Mouse (Mus musculus): ENCODE results near the gene Apoc4. TPM values are rescaled to one million over a fixed set of nuclear protein-coding genes. Genes with fewer than 3 reads are reported as not detected.

Gene Apoc4
- total RNA-seq, 2 experiments from 2014 or later, result not detected

DNA sequence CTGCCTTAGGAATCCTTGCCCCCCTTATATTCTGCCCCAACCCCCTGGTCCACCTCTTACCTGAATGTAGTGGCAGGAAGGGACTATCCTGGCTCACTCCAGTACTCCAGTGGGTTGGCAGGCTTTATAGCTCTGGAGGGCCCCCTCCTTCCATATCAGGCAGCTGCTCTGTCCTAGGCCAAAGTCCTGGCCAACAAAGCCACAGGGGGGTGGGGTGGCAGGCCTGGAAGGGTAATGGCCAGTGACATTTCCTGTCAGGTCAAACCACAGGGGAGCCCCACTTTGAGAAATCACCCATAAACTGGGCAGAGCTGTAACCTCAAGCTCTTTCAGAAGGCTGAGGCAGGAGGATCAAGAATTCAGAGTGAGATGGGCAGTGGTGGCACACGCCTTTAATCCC lies 4.6 kb downstream of the Apoc4 start:
- no peak for DNase-seq

DNA sequence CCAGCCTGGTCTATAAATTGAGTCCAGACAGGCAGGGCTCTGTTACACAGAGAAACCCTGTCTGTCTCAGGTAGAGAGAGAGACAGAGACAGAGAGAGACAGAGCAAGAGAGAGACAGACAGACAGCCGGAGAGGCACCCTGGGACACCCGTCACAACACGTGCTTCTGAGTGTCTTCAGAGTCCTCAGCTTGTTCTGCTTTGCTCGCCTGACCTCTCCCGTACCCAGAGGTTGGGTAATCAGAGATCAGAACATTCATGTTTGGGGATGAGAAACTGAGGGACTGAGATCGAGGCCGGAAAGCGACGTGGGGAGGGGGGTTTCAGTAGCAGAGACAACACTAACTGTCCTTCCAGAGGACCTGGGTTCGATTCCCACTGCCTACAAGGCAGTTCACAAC lies 5.5 kb downstream of the Apoc4 start:
- DNase-seq, result no peak

GRCm38 (mm10) chr7:19673083-19673699 lies 8.1 kb downstream of the Apoc4 start:
- DNase-seq, result no peak

- DNase-seq, result no peak
These were observed 9.8 kb downstream of the Apoc4 start for GRCm38 (mm10) chr7:19671511-19671910.

GRCm38 (mm10) chr7:19668947-19669721 lies 12.1 kb downstream of the Apoc4 start:
- peak; percentile 95 for DNase-seq

GRCm38 (mm10) chr7:19667434-19667833 lies 13.8 kb downstream of the Apoc4 start:
- no peak for DNase-seq

- no peak for DNase-seq
These were observed 14.5 kb downstream of the Apoc4 start for GRCm38 (mm10) chr7:19666750-19667149.

GRCm38 (mm10) chr7:19664955-19665841 lies 16.1 kb downstream of the Apoc4 start, which contains the start of gene Clptm1:
TSS of gene Clptm1 (minus strand) at chr7:19665033.
- DNase-seq, result peak; percentile 98

DNA sequence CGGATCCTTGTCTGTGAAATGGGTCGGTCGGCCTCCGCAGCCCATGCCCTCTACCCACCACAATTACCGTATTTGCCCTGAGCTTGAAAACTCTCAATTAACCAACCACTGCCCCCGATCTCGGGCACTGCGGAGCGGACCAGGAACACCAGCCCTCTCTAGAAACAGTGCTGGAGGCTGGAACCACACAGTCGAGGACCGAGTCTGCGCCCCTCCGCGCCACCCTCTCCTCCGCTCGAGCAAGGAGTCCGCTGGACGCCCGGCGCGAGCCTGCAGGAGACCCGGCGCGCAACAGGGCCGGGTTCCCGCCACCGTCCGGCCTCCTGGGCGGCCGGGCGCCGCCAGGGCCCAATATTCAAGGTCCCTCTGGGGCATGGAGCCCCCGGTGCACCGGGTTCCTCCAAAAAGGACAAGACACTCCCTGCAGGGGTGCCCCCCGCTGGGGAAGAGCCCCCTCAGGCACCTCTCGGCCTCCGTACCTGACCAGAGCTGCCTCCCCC lies 16.8 kb downstream of the Apoc4 start:
- DNase-seq, result no peak

DNA sequence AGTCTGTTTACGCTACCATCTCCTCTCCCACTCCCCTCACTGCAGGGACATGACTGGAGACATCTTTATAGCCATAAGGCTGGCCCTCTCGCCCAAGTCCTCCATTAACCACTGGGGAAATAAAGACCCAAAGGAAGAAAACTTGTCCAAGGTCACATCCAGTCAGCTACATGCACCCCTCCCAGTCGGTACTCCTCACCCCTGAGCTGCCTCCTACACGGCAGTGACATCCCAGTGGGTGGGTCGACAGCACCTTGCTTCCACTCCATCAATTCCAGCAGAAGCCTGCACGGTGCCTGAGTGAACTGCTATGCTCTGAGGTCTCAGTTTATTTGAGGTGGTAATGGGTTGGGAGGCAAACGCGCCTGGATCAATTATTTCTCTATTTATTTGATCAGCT lies 17.3 kb downstream of the Apoc4 start:
- DNase-seq, result peak; percentile 14

DNA sequence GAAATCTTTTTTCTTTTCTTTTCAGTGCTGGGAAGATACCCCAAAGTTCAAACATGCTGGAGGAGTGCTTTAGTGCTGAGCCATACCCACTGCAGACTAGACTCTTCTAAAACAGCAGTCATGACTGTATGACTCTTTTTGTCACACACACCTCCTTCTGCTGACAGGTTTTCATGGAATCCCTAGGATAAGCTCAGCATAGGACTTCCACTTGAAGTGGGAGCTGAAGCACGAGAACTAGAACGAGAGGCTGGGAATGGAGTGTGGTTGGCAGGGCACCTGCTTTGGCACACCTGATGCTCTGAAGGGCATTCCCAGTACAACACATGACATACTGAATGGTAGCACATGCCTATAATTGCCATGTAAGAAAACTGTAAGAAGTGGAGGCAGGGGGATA lies 28.7 kb downstream of the Apoc4 start:
- peak; percentile 72 for DNase-seq

DNA sequence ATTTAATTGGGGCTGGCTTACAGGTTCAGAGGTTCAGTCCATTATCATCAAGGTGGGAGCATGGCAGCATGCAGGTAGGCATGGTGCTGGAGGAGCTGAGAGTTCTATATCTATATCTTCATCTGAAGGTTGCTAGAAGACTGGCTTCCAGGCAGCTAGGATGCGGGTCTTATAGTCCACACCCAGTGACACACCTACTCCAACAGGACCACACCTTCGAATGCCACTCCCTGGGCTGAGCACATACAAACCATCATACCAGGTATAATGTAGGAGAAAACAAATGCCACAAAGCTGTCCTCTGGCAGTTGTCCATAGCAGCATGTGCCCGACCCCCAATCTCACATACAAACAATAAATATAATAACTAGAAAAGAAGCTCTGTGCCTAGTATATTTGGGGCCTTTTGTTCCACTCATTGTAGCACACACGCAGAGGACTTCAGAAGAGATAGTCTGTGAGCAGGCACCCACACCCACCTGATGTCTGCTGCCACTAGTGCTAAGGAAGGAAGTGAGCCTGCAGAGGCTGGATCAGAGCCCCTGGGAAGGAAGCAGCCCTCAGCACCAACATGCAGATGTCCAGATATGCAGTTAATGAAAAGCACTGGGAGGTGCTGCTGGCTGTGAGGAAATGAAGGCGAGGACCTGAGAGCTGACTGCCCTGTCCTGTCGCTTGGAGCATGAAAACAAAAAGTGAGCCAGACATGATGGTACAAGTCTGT lies 30.1 kb downstream of the Apoc4 start:
- no peak for DNase-seq

- DNase-seq, result no peak
These were observed 40.1 kb downstream of the Apoc4 start for GRCm38 (mm10) chr7:19641223-19641622.

DNA sequence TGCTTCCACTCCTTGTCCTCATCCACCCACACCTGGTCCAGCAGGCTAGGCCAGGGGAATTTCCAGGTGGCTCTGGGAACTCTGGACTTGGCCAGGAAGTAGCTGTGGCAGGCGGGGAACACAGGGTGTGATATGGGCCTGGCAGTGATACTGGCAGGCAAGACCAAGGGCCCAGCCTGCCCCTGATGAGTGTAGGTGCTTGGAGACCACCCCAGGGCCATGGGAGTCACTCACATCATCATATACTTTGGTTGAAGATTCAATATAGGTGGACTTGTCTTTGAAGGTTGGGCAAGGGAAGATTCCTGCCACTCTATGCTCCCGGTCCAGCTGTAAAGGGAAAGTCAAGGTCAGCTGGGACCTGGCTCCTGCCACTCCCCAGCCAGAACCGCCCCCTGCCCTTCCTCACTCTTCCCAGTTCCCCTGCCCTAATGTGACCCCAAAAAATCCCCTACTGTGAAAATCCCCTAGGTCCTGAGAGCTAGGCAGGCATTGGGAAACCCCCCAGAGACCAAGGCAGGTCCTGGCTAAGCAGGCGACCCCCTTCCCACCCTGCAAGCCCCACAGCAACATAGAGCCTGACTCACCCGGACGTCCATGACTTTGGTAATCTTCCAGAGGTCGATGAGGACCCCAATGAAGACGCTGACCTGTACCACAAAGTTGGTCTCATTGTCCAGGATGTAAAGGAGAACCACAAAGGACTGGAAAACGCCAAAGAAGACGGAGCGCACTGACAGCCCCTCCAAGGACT lies 46.0 kb downstream of the Apoc4 start:
- no peak for DNase-seq

GRCm38 (mm10) chr7:19634591-19634990 lies 46.7 kb downstream of the Apoc4 start:
- no peak for DNase-seq

- DNase-seq, result no peak
These were observed 47.4 kb downstream of the Apoc4 start for GRCm38 (mm10) chr7:19633855-19634254.

DNA sequence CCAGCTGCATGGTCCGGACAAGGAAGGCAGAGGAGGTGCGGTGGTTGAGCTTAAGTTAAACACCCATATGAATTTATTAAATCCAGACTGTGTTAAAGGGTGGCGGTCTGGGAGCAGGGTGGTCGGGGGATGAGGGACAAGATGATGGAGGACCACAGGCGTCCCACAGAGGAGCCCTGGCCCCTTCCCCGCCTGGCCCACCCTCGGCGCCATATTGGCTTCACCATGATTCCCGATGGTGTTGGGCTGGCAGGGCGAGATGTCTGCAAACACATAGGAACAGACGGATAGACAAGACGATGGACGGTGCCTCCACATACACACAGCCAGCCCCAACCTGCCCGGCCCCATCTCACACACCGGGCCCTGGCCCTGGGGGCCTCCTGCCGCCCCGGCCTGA lies 48.1 kb downstream of the Apoc4 start:
- no peak for DNase-seq

GRCm38 (mm10) chr7:19632720-19633119 lies 48.6 kb downstream of the Apoc4 start:
- DNase-seq, result no peak

DNA sequence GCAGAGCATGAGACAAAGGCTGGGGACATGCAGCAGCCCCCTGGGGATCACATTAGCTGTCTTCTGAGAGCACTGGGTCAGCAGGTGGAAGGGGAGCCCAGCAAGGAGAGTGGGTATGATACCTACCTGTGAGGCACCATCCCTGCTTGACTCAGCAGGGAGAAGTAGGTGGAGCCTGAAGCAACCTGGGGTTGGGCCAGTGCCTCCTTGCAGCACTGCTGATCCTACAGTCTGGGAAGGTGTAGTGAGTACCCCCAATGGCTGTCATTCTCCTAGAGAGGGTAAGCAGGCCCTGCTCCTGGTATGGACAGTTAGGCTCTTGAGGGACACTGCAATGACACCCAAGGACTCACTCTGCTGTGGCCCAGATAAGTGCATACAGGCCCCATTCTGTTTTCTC lies 49.0 kb downstream of the Apoc4 start:
- no peak for DNase-seq

GRCm38 (mm10) chr7:19629361-19629734 lies 51.9 kb downstream of the Apoc4 start, which contains the start of gene Relb:
TSS of gene Relb (minus strand) at chr7:19629438.
- DNase-seq, result peak; percentile 96

Data from heart, postnatal 4 days (tissue).